Mouse (Mus musculus) heart, adult 9 months (tissue): Measurements from ENCODE around the gene Zfpl1.
A peak's percentile ranks its signal among the peaks of the same experiment; 100 is the strongest.
"Not testable (repeated sequence)": the region's sequence is repeated elsewhere in the genome, so short reads cannot be mapped to it uniquely, and the experiment has no call there.

Experiments used
- DNase-seq, 2 experiments: peaks; one replicate each; pipeline ENCODE4 v3.0.0; 2022; ENCODE audit warnings: low spot score in 2 of 2

Gene Zfpl1

DNA sequence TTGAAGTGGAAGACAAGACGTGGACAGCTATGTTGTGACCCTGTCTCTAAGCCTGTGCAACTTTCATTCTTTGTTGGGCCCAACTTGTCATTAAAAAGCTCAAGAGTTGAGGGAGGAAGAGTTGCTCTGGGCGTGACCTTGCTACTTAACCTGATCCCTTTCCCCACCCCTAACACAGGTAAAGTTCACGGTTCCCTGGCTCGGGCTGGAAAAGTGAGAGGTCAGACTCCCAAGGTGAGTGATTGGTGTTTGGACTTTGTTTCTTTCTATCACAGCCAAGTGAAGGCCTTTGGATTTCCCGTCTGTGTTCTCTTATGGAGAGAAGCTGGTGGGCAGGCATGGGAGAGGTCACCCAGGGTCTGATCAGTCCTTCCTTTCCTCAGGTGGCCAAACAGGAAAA, 25.8 kb downstream of the Zfpl1 start:
- DNase-seq, result no peak

DNA sequence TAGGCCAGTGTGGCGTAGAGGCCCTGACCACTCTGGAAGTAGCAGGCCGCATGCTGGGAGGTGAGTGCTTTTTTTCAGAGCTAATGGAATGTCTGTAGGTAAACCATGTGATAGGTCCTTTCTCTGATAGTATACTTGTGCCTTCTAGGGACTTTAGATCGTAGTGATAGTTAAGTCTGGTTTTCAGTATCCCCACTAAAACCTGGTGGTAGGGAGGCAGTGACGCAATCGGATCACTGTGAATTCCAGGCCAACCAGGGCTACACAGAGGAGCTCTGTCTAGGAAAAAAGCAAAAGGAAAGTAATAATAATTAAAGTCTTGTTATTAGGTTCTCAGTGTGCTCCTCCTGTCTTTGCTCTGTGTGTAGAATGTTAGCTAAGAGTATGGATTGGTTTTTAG, 26.2 kb downstream of the Zfpl1 start:
- DNase-seq, result no peak

DNA sequence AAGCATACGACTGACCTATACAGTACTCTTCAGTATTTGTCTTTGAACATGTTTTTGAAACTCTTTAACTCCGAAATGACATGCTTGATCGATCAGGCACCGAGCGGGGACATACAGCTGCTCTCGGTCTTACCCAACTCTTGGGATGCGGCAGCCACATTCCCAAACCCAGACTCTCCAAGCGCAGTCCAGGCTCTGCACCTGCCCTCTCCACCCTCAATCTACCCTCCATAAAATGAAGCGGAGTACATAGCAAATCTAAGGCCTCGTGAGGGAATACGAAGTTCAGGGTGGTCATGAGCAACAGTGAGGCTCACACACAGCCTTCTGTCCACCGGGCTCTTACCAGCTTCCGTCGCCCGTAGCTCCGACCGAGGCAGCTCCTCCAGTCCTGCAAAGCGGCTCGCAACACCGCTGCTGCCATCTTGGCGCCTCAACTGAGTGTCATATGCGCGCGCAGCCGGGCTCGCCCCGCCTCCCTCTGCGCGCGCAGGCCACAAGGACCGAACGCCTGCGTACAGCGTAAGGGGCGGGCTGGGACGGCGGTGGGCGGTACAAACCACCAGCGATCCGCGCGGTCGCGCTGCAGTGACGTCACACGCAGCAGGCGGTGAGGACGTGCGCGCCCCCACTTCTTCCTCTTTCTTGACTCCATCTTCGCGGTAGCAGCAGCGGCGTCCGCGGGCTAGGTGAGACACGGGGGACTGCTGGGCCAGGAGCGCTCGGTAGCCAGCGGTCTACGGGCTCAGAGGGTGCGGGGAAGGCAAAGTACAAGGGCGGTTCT, 27.3 kb downstream of the Zfpl1 start, which contains the start of the genes Mrpl49 and Fau:
TSS of gene Mrpl49 (minus strand) at position 473 of the 784 bp plus-strand sequence.
TSS of gene Fau (plus strand) at position 532 of the 784 bp plus-strand sequence.
- peak; percentile 99 for DNase-seq

DNA sequence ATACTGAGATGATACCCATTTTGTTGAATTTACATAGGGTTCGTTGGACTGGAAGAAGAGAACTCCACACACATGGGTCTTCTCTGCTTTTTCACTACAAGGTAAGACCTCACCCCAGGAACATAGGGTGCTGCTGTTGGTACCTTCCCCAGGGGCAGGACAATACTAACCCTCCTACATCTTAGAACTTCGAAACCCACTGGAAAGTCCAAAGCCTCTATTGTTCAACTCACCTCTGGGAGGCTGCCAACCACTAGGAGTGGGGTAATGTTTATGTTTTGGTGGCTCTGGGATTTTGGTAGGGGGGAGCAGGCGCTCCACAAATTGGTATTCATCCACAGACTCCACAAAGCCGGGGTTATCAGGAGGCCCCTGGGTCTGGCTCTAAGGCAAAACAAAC, 28.1 kb downstream of the Zfpl1 start:
- DNase-seq, result no peak

DNA sequence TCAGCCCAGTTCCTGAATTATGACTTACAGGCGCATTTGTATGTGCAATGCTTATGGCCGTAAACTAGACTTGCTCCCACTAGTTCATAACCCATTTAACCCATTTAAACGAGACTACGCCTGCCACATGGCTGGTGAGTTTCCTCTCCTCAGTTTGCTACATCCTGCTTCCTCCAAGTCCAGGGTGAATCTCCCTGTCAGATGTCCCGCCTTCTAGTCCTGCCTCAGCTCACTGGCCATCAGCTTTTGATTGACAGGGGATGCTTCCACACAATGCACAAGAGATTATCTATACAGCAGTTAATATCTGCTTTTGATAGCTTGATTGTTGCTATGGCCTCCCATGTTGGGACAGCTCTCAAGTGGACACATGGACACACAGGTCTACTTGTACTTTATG, 30.5 kb downstream of the Zfpl1 start:
- no peak for DNase-seq

DNA sequence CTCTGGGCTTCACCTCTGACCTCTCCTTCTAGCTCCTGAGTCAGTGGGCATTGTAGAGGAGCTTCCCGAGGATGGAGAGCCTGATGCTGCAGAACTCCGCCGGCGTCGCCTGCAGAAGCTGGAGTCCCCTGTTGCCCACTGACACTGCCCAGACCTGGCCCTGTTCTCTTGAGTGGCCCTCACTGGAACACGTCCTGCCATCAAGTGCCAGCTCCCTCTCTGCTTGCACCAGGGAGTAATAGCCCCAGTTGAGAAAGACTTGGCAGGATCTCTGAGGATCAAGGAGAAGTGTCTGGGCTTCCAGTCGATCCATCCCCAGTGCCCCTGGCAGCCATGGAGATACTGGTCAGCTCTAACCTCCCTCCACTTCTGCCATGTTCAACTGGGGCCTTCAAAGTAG, 32.2 kb downstream of the Zfpl1 start:
- no peak for DNase-seq

DNA sequence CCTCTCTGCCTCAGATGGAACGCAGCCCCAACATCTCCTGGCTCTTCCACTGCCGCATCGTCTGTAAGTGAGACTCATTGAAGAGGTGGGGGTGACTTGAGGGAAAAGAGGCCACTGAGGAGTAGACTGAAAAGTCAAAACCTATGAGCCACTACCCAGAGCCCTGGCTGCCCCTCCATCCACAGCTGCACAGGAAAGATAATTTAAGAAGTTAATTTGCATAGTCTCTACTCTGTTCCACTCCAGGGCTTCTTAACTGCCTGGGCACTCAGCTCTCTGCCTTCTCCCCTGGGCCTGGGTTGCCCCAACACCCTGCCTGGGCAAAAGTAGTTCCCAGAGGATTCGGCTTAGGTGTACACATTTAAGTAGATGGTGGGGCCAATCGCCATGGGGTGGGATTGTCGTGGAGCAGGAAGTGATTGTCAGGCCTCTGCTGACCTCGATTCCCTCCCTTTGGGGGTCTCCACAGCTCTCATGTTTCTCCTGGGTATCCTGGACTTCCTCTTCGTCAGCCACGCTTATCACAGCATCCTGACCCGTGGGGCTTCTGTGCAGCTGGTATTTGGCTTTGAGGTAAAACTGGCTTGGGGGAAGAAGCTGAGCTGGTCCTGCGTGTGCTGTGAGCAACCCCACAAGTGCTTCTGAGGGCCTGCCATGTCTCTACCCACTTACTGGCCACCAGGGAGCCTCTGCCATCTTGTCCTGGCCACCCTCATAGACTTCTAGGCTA, 35.9 kb downstream of the Zfpl1 start:
- peak in 1 of 2 experiments; percentile 19 for DNase-seq

DNA sequence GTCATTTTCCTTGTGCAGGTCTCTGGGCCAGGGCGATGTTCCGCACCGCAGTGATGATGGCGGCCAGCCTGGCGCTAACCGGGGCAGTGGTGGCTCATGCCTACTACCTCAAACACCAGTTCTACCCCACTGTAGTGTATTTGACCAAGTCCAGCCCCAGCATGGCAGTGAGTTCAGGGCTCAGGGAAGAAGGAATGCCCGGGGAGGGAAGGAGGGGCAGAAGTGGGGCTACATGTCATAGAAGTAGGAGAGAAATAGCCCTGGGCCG, 36.9 kb downstream of the Zfpl1 start:
- DNase-seq, result no peak

DNA sequence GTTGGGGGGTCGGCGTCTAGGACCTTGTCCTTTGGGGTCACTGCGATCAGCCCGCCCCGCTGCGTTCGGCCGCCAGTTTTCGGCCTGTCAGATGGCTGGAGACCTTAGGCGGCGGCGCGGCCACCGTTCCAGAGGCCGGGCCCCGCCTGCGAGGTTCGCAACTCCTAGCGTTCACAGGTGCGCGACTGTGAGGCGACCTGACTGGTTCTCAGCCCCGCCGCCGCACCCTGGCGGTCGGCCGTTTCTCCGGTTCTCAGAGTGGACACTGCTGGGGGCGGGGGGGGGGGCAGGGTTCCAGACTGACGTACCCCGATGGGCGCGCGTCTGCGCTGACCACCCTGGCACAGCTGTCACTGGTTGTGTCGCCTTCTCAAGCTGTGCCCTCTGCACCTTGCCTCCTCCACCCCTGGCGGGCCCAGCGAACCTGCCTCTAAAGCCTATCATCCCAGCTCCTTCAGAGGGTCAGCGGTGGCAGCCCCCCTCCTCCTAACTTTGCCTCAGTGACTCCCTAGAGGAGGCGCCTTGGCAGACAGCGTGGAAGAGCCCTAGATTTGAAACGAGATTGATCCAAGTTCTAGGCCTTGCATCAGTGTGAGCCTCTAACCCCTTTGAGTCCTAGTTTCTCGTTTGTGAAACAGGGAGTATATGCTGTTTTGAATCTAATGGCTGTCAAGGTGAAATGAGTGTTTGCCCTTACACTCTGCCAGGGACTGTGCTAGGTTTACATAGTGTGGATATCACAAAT, 37.4 kb downstream of the Zfpl1 start:
- peak in 1 of 2 experiments; percentile 30 for DNase-seq

DNA sequence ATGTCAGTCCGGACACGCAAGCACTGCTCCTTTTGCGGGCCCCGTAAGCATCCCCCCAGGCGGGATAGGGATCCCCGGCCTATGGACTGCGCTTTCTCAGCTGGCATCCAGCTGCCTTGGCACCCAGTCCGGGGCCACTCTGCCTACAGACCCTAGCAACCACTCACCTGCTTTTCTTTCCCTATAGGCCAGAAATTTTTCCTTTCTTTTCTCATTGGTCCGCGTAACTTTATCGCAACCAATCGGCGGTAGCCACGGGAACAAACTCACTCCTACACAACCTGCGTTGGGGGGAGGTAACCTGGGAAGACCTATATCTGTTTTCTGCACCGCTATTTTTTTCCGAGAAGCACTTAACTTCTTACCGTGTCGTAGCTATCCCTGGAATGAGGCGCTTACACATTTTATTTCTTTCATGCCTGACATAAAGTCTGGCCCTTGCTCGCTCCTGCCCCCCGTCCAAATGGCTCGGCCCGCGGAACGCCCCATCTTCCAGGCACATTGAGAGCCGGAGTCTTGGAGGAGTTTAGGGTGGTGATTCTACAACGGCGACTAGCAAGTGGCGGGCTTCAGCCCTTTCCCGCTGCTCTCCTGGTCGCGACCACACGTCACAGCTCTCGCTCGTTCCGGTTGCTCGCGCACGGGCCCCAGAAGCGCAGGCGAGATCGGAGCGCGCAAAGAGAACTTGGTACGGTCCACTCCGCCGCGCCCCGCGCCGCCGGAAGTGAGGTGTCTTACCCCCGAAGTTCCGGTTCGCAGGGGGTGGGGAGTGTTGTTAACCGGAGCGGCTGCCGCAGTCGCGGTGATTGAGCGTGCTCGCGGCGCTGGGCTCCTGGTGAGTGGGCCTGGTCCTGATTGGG, 38.2 kb downstream of the Zfpl1 start, which contains the start of gene Syvn1:
TSS of gene Syvn1 (plus strand) at position 283 of the 860 bp plus-strand sequence.
- peak; percentile 95 to 98 for DNase-seq

DNA sequence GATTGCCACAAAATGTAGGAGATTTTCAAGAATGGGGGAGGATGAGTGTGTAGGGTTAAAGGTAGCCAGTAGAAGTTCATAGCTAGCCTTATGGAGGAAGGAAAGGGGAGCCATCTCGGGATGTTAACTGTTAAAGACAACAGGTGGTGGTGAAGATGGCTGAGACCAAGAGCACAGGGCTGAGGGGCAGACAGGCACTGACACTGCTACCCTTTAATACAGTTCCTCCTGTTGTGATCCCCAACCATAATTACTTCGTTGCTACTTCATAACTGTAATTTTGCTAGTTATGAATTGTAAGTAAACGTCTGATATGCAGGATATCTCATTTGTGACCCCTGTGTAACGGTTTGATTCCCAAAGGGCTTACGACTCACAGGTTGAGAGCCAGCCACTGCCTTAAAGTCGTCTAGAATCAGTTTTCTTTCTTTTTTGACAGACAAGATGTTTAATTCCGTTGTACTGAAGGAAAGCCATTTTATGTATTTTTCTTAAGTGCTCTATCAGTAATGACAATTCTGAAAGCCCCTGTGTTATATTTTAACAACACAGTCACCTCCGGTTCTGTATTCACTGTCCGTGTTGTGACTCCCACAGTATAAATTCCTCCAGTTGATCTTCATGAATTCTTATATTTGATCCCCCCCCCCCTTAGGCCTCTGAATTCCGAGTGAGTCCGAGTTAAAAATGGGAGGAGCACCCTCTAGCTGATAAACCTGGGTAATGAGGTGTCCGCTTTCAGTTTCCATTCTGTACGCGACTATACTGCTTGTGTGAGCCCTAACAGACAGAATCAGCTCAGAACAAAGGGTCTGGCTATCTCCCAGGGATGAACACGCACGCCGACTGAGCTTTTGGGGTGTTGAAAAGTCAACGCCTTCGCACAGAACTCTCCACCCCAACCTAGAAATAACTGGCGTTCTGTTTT, 39.1 kb downstream of the Zfpl1 start:
- no peak for DNase-seq

DNA sequence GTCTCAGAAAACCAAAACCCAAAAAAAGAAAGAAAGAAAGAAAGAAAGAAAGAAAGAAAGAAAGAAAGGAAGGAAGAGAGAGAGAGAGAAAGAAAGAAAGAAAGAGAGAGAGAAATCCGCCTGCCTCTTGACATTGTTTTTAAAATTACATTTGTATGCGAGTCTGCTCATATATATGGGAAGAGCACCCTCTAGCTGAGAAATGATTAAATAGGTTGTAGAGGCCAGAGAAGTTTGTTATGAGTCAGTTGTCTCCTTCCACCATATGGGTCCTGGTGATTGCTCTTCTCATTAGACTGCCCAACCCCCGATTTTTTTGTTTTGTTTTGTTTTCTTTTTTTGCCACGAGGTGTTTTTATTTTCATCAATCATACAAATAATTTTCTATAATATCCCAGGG, 40.7 kb downstream of the Zfpl1 start:
- DNase-seq, result not testable (repeated sequence)

DNA sequence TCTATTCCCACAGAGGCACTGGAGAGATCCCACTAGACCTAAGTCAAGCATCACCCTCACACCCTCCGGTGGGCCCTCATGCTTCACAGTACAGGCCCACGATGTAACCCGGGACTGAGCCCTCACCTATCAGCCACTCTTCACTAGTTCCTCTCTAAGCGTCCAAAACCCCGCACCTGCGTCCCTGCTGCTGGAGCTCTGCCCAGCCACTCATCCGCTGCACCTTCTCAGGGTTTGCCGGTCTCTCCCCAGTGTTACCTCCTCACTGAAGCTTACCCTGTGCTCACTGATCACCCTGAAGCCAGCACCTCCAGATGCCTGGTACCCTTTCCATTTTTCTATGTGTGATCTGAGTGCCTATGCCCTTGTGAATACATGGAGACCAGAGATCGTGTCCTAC, 42.5 kb downstream of the Zfpl1 start:
- no peak for DNase-seq

DNA sequence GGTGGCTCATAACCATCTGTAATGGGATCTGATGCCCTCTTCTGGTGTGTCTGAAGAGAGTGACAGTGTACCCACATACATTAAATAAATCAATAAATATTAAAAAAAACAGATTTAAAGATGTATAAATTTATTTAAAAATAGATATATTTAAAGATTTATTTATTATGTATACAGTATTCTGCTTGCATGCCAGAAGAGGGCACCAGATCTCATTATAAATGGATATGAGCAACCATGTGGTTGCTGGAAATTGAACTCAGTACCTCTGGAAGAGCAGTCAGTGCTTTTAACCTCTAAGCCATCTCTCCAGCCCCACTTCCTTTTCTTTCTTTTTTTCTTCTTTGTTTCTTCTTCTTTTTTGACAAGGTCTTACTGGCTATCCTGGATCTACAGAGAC, 44.8 kb downstream of the Zfpl1 start:
- DNase-seq, result no peak

DNA sequence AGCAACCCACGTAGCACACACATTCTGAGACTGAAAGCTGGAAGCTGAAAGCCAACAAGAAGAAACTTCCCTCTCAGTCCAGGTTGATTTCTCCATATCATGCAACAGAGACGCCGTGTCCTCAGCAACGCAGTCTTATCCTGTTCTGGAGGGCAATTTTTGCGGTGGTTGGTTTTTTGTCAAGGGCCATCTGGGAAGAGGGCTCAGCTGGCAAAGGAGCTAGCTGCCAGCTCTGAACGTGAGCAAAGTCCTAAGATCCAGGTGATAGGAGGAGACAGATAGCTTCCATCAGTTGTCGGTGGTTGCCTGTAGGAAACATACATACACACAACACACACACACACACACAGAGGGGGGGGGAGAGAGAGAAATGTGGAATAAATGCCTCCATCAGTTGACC, 46.4 kb downstream of the Zfpl1 start:
- DNase-seq, result no peak

DNA sequence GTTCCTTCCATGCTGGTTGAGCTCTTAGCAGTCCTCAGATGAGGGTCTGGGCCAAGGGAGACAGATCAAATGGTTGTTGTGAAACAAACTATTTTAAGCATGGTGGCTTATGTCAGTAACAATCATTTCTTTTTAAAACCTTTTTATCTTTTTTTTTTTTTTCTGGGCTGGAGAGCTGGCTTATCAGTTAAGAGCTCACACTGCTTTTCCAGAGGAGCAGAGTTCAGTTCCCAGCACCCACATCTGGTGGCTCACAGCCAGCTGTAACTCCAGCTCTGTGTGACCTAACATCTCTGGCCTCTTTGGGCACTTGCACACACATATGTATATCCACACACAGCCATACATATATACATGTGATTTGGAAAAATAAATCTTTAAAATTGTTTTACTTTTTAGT, 47.1 kb downstream of the Zfpl1 start:
- DNase-seq, result no peak

DNA sequence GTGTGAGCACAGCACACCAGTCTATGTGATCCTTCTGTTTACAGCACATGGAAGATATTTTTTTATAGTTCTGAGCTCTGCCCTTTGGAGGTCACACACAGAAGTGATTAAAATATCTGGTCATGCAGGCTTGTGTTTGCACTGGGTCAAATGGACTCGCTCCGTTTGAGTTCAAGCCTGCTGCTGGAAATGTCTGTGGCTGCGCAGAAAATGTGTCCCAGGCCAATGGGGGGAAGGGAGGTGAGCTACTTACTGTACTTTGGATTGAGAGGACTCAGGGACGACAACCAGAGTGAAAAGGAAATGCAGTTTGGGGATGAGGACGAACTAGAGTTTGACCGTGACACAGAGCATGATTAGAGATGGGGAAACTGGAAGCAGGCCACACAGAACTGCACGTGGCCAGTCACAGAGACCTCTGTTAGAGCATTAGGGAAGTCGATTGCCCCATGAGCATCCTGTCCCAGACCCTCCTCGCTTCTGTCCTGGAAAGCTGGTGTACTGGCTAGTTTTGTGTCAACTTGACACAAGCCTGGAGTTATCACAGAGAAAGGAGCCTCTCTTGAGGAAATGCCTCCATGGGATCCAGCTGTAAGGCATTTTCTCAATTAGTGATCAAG, 48.7 kb downstream of the Zfpl1 start:
- DNase-seq, result no peak
